Mouse (Mus musculus) megakaryocyte, embryonic 14.5 days (primary cell): Measurements from ENCODE around the gene Lrrc20. TPM values are rescaled to one million over a fixed set of nuclear protein-coding genes. Genes with fewer than 3 reads are reported as not detected.

Experiments used
- H3K27me3 ChIP-seq: replicated peaks from 2 replicates; pipeline ENCODE3; 2012; ENCODE audit warnings: inconsistent platforms
- H3K36me3 ChIP-seq: replicated peaks from 2 replicates; pipeline ENCODE3; 2012; ENCODE audit warnings: low read length, inconsistent platforms, mixed read lengths
- H3K4me1 ChIP-seq: 2 replicates; pipeline ENCODE4 v1.6.1; 2012; ENCODE audit warnings: inconsistent platforms
- H3K4me3 ChIP-seq: replicated peaks from 2 replicates; pipeline ENCODE3; 2012; ENCODE audit warnings: moderate library complexity, mild to moderate bottlenecking, inconsistent platforms
- H3K9me3 ChIP-seq: 2 replicates; pipeline ENCODE4 v1.6.1; 2012; ENCODE audit warnings: inconsistent platforms
- FLI1 ChIP-seq: IDR thresholded peaks from 2 replicates; pipeline ENCODE4 v1.6.1; 2012; ENCODE audit warnings: low read length, inconsistent platforms, mixed read lengths
- GATA1 ChIP-seq: IDR thresholded peaks from 3 replicates; pipeline ENCODE4 v1.6.1; 2012; ENCODE audit warnings: mixed read lengths, low read length, inconsistent platforms, borderline replicate concordance
- polyA plus RNA-seq: library from polyadenylated mRNA; stranded (reverse); fragments of >175 nt; gene quantifications from 2 replicates; pipeline ENCODE4 v1.2.3, GENCODE M21; 2012; ENCODE audit warnings: low replicate concordance; ENCODE audit not compliant: insufficient read depth

Lrrc20 gene
- polyA plus RNA-seq, 1 experiment = 5.2 TPM

DNA sequence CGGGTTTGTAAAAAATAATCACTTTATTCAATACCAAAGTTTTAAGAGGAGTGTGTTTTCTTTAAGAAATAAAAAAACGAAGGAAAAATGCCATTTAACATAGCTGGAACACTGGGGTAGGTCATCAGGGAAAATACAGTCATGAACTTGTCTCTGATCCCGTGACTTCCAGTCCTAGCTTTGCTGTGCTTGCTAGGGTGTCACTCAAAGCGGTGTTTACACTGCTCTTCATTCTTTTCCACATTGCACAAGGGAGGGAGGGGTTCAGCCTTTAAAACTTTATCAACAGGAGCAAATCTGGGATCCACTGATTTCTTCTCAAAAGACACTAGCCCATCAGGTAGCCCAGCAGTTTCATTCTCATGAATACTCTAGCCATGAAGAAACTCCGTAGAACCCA is 34.3 kb downstream of the Lrrc20 start:
- no peak overlapping the region for H3K4me3 ChIP-seq
- no peaks in the 10 kb centered on the region for H3K36me3 ChIP-seq
- H3K4me1 ChIP-seq = peaks cover 7% of the 10 kb centered on the region; the same call in 1 of the 2 replicates
- H3K27me3 ChIP-seq = no peaks in the 10 kb centered on the region
- TF ChIP-seq GATA1 (no peak), FLI1 (no peak)
- H3K9me3 ChIP-seq = no peaks in the 10 kb centered on the region

- no peaks in the 10 kb centered on the region for H3K36me3 ChIP-seq
- H3K27me3 ChIP-seq = no peaks in the 10 kb centered on the region
- H3K4me3 ChIP-seq = no peak overlapping the region
- peaks cover 7% of the 10 kb centered on the region; the same call in 1 of the 2 replicates for H3K4me1 ChIP-seq
- H3K9me3 ChIP-seq = no peaks in the 10 kb centered on the region
- no peak for TF ChIP-seq GATA1
- TF ChIP-seq FLI1 = no peak
These were observed 35.2 kb downstream of the Lrrc20 start for GRCm38 (mm10) chr10:61510809-61511208.

DNA sequence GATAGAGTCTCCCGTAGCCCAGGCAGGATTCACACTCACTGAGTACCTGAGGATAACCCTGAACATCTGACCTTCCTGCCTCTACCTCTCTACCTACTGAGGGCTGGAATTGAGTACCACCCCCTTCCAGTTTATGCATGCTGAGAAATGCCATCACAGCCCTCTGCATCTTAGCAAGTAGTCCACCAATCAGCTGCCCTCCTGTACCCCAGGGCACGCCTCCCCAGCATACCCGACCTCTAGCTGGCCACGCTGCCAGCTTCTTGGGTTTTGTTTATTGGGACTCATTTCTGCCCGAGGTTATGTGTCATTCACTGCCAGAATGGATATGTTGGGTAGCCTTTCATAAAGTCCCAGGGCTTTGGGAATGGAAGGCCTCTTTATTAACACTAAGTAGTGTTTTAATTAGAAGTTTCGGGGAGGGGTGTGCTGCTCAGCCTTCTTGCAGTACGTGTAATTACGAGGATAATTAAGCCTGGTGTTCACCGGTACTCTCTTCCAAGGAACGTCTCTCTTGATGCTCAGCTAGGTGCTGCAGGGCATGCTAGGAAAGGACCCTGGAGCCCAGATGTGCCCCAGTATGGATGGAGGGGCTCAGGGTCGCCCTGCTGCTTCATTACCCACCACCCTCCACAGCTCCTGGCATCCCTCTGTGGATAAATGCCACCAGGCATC is 36.8 kb downstream of the Lrrc20 start:
- no peaks in the 10 kb centered on the region for H3K27me3 ChIP-seq
- peaks cover 13% of the 10 kb centered on the region for H3K4me1 ChIP-seq
- no peaks in the 10 kb centered on the region for H3K9me3 ChIP-seq
- no peak overlapping the region for H3K4me3 ChIP-seq
- no peaks in the 10 kb centered on the region for H3K36me3 ChIP-seq
- TF ChIP-seq FLI1 (no peak), GATA1 (no peak)

DNA sequence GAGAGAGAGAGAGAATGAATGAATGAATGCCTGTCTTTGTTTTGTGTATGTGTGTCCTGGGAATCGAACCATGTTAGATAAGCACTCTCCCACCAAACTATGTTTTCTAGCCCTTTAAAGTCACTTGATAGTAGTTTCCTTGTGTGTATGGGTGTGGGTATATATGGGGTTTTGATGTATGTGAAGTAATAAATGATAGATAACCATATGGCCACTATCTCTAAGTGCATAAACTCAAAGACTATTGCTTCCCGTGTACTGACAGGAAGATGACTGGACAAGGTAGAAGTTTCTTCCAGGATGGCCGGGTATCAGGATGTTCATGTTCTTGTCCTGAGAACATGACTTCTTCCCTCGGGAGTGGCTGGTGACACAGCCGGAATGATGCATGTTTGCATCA is 41.3 kb downstream of the Lrrc20 start:
- Histone ChIP-seq H3K4me3 (no peak overlapping the region), H3K4me1 (peaks cover 19% of the 10 kb centered on the region), H3K27me3 (no peaks in the 10 kb centered on the region), H3K9me3 (peaks cover 16% of the 10 kb centered on the region), H3K36me3 (peaks cover 3% of the 10 kb centered on the region)
- TF ChIP-seq FLI1 = no peak
- no peak for TF ChIP-seq GATA1

GRCm38 (mm10) chr10:61517296-61518071 is 41.9 kb downstream of the Lrrc20 start:
- no peak for TF ChIP-seq FLI1
- Histone ChIP-seq H3K27me3 (no peaks in the 10 kb centered on the region), H3K4me3 (peak overlapping the region; percentile 46), H3K4me1 (peaks cover 19% of the 10 kb centered on the region), H3K9me3 (peaks cover 16% of the 10 kb centered on the region), H3K36me3 (peaks cover 3% of the 10 kb centered on the region)

DNA sequence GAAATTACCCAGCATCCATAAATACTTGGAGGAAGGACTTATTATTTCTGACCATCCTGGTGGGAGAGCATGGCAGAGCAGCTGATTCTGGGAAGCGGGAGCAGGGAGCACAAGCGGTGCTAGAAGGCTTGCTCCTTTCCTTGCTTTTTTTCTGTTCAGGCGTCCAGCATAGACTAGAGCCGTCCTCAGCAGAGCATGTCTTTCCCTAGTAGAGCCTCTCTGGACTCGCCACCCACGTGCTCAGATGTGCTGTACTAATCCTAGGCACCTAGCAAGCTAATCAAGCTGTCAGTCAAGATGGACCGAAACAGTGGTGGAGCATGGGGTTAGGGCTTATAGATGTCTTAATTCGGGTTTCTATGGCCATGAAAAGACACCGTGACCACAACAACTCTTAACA is 42.7 kb downstream of the Lrrc20 start:
- Histone ChIP-seq H3K9me3 (peaks cover 16% of the 10 kb centered on the region), H3K27me3 (no peaks in the 10 kb centered on the region), H3K36me3 (peaks cover 3% of the 10 kb centered on the region), H3K4me1 (peaks cover 19% of the 10 kb centered on the region), H3K4me3 (no peak overlapping the region)
- TF ChIP-seq FLI1 (no peak), GATA1 (no peak)

- Histone ChIP-seq H3K4me3 (no peak overlapping the region), H3K4me1 (peaks cover 19% of the 10 kb centered on the region), H3K9me3 (peaks cover 21% of the 10 kb centered on the region), H3K27me3 (no peaks in the 10 kb centered on the region), H3K36me3 (peaks cover 3% of the 10 kb centered on the region)
- TF ChIP-seq GATA1 = no peak
- no peak for TF ChIP-seq FLI1
These were observed 43.9 kb downstream of the Lrrc20 start for GRCm38 (mm10) chr10:61519491-61519890.

DNA sequence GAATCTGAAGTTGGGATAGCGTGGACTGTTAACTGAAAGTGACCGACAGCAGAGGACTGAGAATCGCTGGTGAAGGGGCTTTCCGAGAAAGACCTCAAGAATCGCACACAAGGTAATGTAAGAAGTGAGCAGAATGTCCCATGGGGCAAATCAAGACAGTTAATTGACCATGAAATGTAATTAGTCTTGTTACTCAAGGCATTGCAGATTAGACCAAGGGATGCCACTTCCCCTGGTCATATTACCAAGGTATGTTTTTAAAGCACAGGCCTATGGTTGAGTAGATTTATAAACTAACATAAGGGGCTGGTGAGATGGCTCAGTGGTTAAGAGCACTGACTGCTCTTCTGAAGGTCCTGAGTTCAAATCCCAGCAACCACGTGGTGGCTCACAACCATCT is 45.1 kb downstream of the Lrrc20 start:
- TF ChIP-seq FLI1 (no peak), GATA1 (no peak)
- Histone ChIP-seq H3K9me3 (peaks cover 24% of the 10 kb centered on the region), H3K4me3 (no peak overlapping the region), H3K36me3 (peaks cover 3% of the 10 kb centered on the region), H3K27me3 (no peaks in the 10 kb centered on the region), H3K4me1 (peaks cover 19% of the 10 kb centered on the region)

DNA sequence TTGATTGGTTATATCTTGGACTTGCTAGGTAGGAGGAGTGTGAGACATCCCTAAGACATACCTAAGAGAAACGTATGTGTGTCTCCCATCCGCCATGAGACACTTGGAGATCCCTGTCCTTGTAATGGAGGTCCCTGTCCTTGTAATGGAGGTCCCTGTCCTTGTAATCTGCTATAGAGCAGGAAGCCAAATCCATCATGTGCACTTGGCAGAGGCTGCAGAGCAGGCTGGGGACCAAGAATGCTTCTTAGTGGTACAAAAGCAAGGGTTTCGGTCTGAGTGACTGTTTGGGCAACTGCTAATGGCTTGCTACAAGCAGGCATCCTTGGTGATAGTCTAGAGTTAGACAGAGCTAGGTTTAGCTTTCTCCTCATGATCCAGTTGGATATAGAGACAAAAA is 55.3 kb downstream of the Lrrc20 start:
- no peak overlapping the region for H3K4me3 ChIP-seq
- 0 out of 2 replicates have a peak, but pooled peaks cover 3% of the 10 kb centered on the region for H3K9me3 ChIP-seq
- peaks cover 10% of the 10 kb centered on the region for H3K4me1 ChIP-seq
- H3K27me3 ChIP-seq = no peaks in the 10 kb centered on the region
- H3K36me3 ChIP-seq = peaks cover 28% of the 10 kb centered on the region
- TF ChIP-seq GATA1 (no peak), FLI1 (no peak)

GRCm38 (mm10) chr10:61533285-61533684 is 57.7 kb downstream of the Lrrc20 start:
- Histone ChIP-seq H3K36me3 (peaks cover 11% of the 10 kb centered on the region), H3K9me3 (no peaks in the 10 kb centered on the region), H3K27me3 (no peaks in the 10 kb centered on the region), H3K4me3 (no peak overlapping the region), H3K4me1 (peaks cover 14% of the 10 kb centered on the region)
- TF ChIP-seq GATA1 = no peak
- TF ChIP-seq FLI1 = no peak
